8 mouse cellular contexts compared by ENCODE assay signal in the genomic region with DNA sequence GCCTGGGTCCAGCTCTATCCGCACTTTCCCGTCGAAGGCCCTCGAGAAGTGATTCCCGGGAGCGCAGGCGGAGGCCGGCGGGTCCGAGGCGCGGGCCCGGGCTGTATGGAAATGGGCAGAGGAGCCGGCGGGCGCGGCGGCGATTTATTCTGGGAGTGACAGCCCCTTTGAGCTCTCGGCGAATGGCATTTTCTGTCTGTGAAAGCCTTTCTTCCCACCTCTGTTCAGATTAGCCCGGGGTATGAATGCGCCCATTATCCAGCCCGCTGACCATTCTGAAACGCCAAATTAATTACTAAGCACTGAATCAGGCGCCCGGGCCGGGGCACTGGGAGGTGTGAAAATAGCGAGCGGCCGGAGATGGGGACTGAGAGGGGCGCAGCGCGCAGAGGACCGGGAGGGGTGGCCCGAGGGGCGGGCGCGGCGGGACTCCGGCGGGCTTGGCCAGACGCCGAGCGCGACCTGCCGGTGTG. TPM values are rescaled to one million over a fixed set of nuclear protein-coding genes. Genes with fewer than 3 reads are reported as not detected.
DNase-seq lines count a peak whose midpoint lies in the region; ATAC-seq lines count a peak whose summit lies in the region.

No protein-coding gene starts in this region.

- H3K27ac ChIP-seq in forebrain, embryonic 14.5 days (ENCODE audit: low read depth, low read length): no peak overlapping the region
- H3K27ac ChIP-seq in kidney, embryonic 16.5 days (ENCODE audit: low read length): no peak overlapping the region
- peak overlapping the region; percentile 8 for H3K27ac ChIP-seq in midbrain, embryonic 15.5 days

- intact Hi-C loops in gastrocnemius, postnatal 36 days (cut with DNase I): no loop called here

- peak overlapping the region; percentile 44 for H3K4me3 ChIP-seq in forebrain, embryonic 14.5 days (ENCODE audit: low read depth, low read length)
- H3K4me3 ChIP-seq in kidney, embryonic 16.5 days (ENCODE audit: low read length): peak overlapping the region; percentile 57
- H3K4me3 ChIP-seq in midbrain, embryonic 15.5 days: peak overlapping the region; percentile 49

- peak overlapping the region; percentile 65 for H3K9ac ChIP-seq in forebrain, embryonic 14.5 days (ENCODE audit: low read length)
- peak overlapping the region; percentile 62 for H3K9ac ChIP-seq in kidney, embryonic 16.5 days (replicated peaks; ENCODE audit: low read length)
- H3K9ac ChIP-seq in midbrain, embryonic 15.5 days: peak overlapping the region; percentile 42

- WGBS in forebrain, embryonic 14.5 days: under 1% methylated on average over 47 of the region's 47 CpGs
- under 1% methylated on average over 45 of the region's 47 CpGs for WGBS in kidney, embryonic 16.5 days
- under 1% methylated on average over 46 of the region's 47 CpGs for WGBS in midbrain, embryonic 15.5 days

- H3K36me3 ChIP-seq in forebrain, embryonic 14.5 days (ENCODE audit: control insufficient read depth, insufficient read depth, low read length): no peaks in the 10 kb centered on the region
- no peaks in the 10 kb centered on the region for H3K36me3 ChIP-seq in kidney, embryonic 16.5 days (ENCODE audit: insufficient read depth, low read length)
- H3K36me3 ChIP-seq in midbrain, embryonic 15.5 days (replicated peaks): no peaks in the 10 kb centered on the region

- peaks cover 21% of the 10 kb centered on the region for H3K27me3 ChIP-seq in forebrain, embryonic 14.5 days (replicated peaks; ENCODE audit: control insufficient read depth, insufficient read depth, low read length)
- peaks cover 78% of the 10 kb centered on the region for H3K27me3 ChIP-seq in kidney, embryonic 16.5 days (ENCODE audit: insufficient read depth, low read length)
- peaks cover 59% of the 10 kb centered on the region for H3K27me3 ChIP-seq in midbrain, embryonic 15.5 days (replicated peaks)

- H3K4me2 ChIP-seq in forebrain, embryonic 14.5 days (ENCODE audit: low read length): peak overlapping the region; percentile 94
- peak overlapping the region; percentile 97 for H3K4me2 ChIP-seq in kidney, embryonic 16.5 days (replicated peaks; ENCODE audit: low read depth, low read length)
- H3K4me2 ChIP-seq in midbrain, embryonic 15.5 days: peak overlapping the region; percentile 97

- H3K4me1 ChIP-seq in forebrain, embryonic 14.5 days (ENCODE audit: control insufficient read depth, insufficient read depth, low read length): peaks cover 12% of the 10 kb centered on the region
- peaks cover 22% of the 10 kb centered on the region for H3K4me1 ChIP-seq in kidney, embryonic 16.5 days (ENCODE audit: insufficient read depth, low read length)
- peaks cover 20% of the 10 kb centered on the region for H3K4me1 ChIP-seq in midbrain, embryonic 15.5 days

- peak; percentile 93 for ATAC-seq in forebrain, embryonic 14.5 days
- no peak; the same call in 1 of the 2 replicates for ATAC-seq in kidney, embryonic 16.5 days (ENCODE audit: low FRiP score, low TSS enrichment)
- ATAC-seq in midbrain, embryonic 15.5 days (replicated peaks): peak; percentile 82
- ATAC-seq in CD4-positive, CD25-positive, alpha-beta regulatory T cell, adult 4 months: no peak

- no peaks in the 10 kb centered on the region for H3K9me3 ChIP-seq in forebrain, embryonic 14.5 days (replicated peaks; ENCODE audit: control insufficient read depth, low read length)
- H3K9me3 ChIP-seq in kidney, embryonic 16.5 days (ENCODE audit: low read length): no peaks in the 10 kb centered on the region
- H3K9me3 ChIP-seq in midbrain, embryonic 15.5 days: no peaks in the 10 kb centered on the region

- DNase-seq in gastrocnemius, postnatal 10 days: peak; percentile 29
- no peak for DNase-seq in gastrocnemius, adult 8-10 months (ENCODE audit: low spot score in 2 of 2)
- DNase-seq in ES-CJ7 (ENCODE audit: low read depth, low spot score): peak; percentile 46
- peak; percentile 91 for DNase-seq in forebrain, embryonic 14.5 days (ENCODE audit: low spot score)
- DNase-seq in gastrocnemius, postnatal 36 days: no peak

RNA-seq across cellular contexts. Expression of a gene that starts 1.0 kb away (rescaled TPM):
- 10 to 100 TPM; 12.2 to 14.4 TPM for total RNA-seq in gastrocnemius, postnatal 10 days (2021)
- total RNA-seq in gastrocnemius, adult 8-10 months (2022): 1 to 10 TPM; 2.7 to 6.6 (median 4.9) TPM
- polyA plus RNA-seq in forebrain, embryonic 14.5 days (2014; fragmentation: Nextera tagmentation; extraction: Ambion mirVana): 3.5 TPM in 2 replicates
- polyA plus RNA-seq in kidney, embryonic 16.5 days (2015; fragmentation: Nextera tagmentation; extraction: Ambion mirVana): 13.6 and 15.4 TPM in 2 replicates
- polyA plus RNA-seq in midbrain, embryonic 15.5 days (2015; fragmentation: Nextera tagmentation; extraction: Ambion mirVana): 22.7 and 23.2 TPM in 2 replicates
- polyA plus RNA-seq in CD4-positive, CD25-positive, alpha-beta regulatory T cell, adult 4 months (2017; shearing (Covaris generic)): under 1 TPM; 0.63 to 0.90 TPM
- 1 to 10 TPM; 3.6 to 4.1 TPM for total RNA-seq in gastrocnemius, postnatal 36 days (2021)

RNA-seq across cellular contexts. Expression of a gene that starts 32.3 kb away (rescaled TPM):
- total RNA-seq in gastrocnemius, postnatal 10 days (2021): under 1 TPM; 0.52 to 0.54 TPM
- under 1 TPM; 0.22 to 0.56 (median 0.43) TPM for total RNA-seq in gastrocnemius, adult 8-10 months (2022)
- polyA plus RNA-seq in forebrain, embryonic 14.5 days (2014; fragmentation: Nextera tagmentation; extraction: Ambion mirVana): 0.11 and 0.20 TPM in 2 replicates
- polyA plus RNA-seq in kidney, embryonic 16.5 days (2015; fragmentation: Nextera tagmentation; extraction: Ambion mirVana): 0.27 and 0.77 TPM in 2 replicates
- 0.10 and 0.43 TPM in 2 replicates for polyA plus RNA-seq in midbrain, embryonic 15.5 days (2015; fragmentation: Nextera tagmentation; extraction: Ambion mirVana)
- 10 to 100 TPM; 17.9 to 26.3 TPM for polyA plus RNA-seq in CD4-positive, CD25-positive, alpha-beta regulatory T cell, adult 4 months (2017; shearing (Covaris generic))
- under 1 TPM; 0.56 to 0.57 TPM for total RNA-seq in gastrocnemius, postnatal 36 days (2021)

Comparison
In these comparisons a context has a peak if more than half of its experiments do, and no peak if none do; other contexts are left out.
1. DNase-seq: peak in gastrocnemius, postnatal 10 days (single experiment), ES-CJ7 (single experiment) and forebrain, embryonic 14.5 days (single experiment); none in gastrocnemius, adult 8-10 months (0 of 2) and gastrocnemius, postnatal 36 days (0 of 2).
2. ATAC-seq: peak in forebrain, embryonic 14.5 days (single experiment) and midbrain, embryonic 15.5 days (single experiment); none in kidney, embryonic 16.5 days (single experiment) and CD4-positive, CD25-positive, alpha-beta regulatory T cell, adult 4 months (single experiment).
3. RNA of a gene that starts 32.3 kb away (polyA plus RNA-seq): 17.9 to 26.3 TPM in CD4-positive, CD25-positive, alpha-beta regulatory T cell, adult 4 months; 0.10 to 0.43 TPM in midbrain, embryonic 15.5 days, 0.27 to 0.77 TPM in kidney, embryonic 16.5 days and 0.11 to 0.20 TPM in forebrain, embryonic 14.5 days; every median in the first group is over 10 times any median in the second.
4. Peak in every context shown above with its lines, with median percentiles within 50 percentile points of each other: H3K4me2 ChIP-seq, H3K4me3 ChIP-seq and H3K9ac ChIP-seq.